Mouse (Mus musculus): Measurements from ENCODE around the gene Ccdc103. TPM values are rescaled to one million over a fixed set of nuclear protein-coding genes. Genes with fewer than 3 reads are reported as not detected.

The Ccdc103 gene
- polyA plus RNA-seq, 1 experiment from 2014 or later, result 1.9 TPM

- no peak overlapping the region for H3K27ac ChIP-seq (ENCODE audit: low read depth)
- H3K9me3 ChIP-seq (ENCODE audit: low read depth, low read length), result no peaks in the 10 kb centered on the region
- DNase-seq (no peak), ATAC-seq (ENCODE audit: insufficient read depth) (no peak)
- H3K9ac ChIP-seq, result no peak overlapping the region
- no peak overlapping the region for H3K4me2 ChIP-seq
- H3K36me3 ChIP-seq (ENCODE audit: insufficient read depth), result peaks cover 60% of the 10 kb centered on the region
- TF ChIP-seq CTCF (IDR thresholded peaks at IDR 0.05; ENCODE audit: low read depth), result no peak
- H3K4me3 ChIP-seq (ENCODE audit: low read depth, low read length), result no peak overlapping the region
- H3K27me3 ChIP-seq (ENCODE audit: insufficient read depth, low read length), result no peaks in the 10 kb centered on the region
- H3K4me1 ChIP-seq (ENCODE audit: insufficient read depth), result no peaks in the 10 kb centered on the region
- WGBS, result 85% methylated on average over 7 of the region's 7 CpGs
Observed at GRCm38 (mm10) chr11:102874801-102875334, 6.1 kb upstream of the Ccdc103 start.

GRCm38 (mm10) chr11:102879558-102879957 is 1.4 kb upstream of the Ccdc103 start:
- no peak for DNase-seq
- Histone ChIP-seq H3K27ac (ENCODE audit: low read depth) (no peak overlapping the region), H3K36me3 (ENCODE audit: insufficient read depth) (peaks cover 30% of the 10 kb centered on the region), H3K4me3 (ENCODE audit: low read depth, low read length) (no peak overlapping the region), H3K4me2 (peak overlapping the region; percentile 80), H3K4me1 (ENCODE audit: insufficient read depth) (no peaks in the 10 kb centered on the region), H3K9me3 (ENCODE audit: low read depth, low read length) (no peaks in the 10 kb centered on the region), H3K9ac (peak overlapping the region; percentile 82; the same call in 1 of the 2 replicates), H3K27me3 (ENCODE audit: insufficient read depth, low read length) (no peaks in the 10 kb centered on the region)
- WGBS, result 79% methylated on average over 2 of the region's 2 CpGs
- ATAC-seq (ENCODE audit: insufficient read depth), result no peak
- no peak for TF ChIP-seq CTCF (IDR thresholded peaks at IDR 0.05; ENCODE audit: low read depth)

GRCm38 (mm10) chr11:102881314-102882198 is 552 bp downstream of the Ccdc103 start:
- Histone ChIP-seq H3K27ac (ENCODE audit: low read depth) (peak overlapping the region; percentile 88; the same call in 1 of the 2 replicates), H3K4me3 (ENCODE audit: low read depth, low read length) (peak overlapping the region; percentile 74), H3K9me3 (ENCODE audit: low read depth, low read length) (no peaks in the 10 kb centered on the region), H3K9ac (peak overlapping the region; percentile 82), H3K27me3 (ENCODE audit: insufficient read depth, low read length) (no peaks in the 10 kb centered on the region), H3K36me3 (ENCODE audit: insufficient read depth) (peaks cover 10% of the 10 kb centered on the region), H3K4me1 (ENCODE audit: insufficient read depth) (no peaks in the 10 kb centered on the region), H3K4me2 (peak overlapping the region; percentile 80)
- TF ChIP-seq CTCF (IDR thresholded peaks at IDR 0.05; ENCODE audit: low read depth), result no peak
- DNase-seq (no peak), ATAC-seq (ENCODE audit: insufficient read depth) (peak; percentile 30; the same call in 1 of the 2 replicates)
- WGBS, result 11% methylated on average over 13 of the region's 13 CpGs

GRCm38 (mm10) chr11:102884616-102885219 is 3.7 kb downstream of the Ccdc103 start, which contains the start of gene Fam187a:
Fam187a (plus strand) TSS chr11:102885169.
- DNase-seq, result no peak
- TF ChIP-seq CTCF (IDR thresholded peaks at IDR 0.05; ENCODE audit: low read depth), result no peak
- WGBS, result 44% methylated on average over 10 of the region's 10 CpGs
- no peaks in the 10 kb centered on the region for H3K27me3 ChIP-seq (ENCODE audit: insufficient read depth, low read length)
- H3K27ac ChIP-seq (ENCODE audit: low read depth), result no peak within 1 kb of the TSS
- H3K9ac ChIP-seq, result no peak within 1 kb of the TSS
- no peaks in the 10 kb centered on the region for H3K36me3 ChIP-seq (ENCODE audit: insufficient read depth)
- H3K4me2 ChIP-seq, result no peak within 1 kb of the TSS
- no peaks in the 10 kb centered on the region for H3K4me1 ChIP-seq (ENCODE audit: insufficient read depth)
- ATAC-seq (ENCODE audit: insufficient read depth), result no peak
- no peaks in the 10 kb centered on the region for H3K9me3 ChIP-seq (ENCODE audit: low read depth, low read length)
- H3K4me3 ChIP-seq (ENCODE audit: low read depth, low read length), result no peak within 1 kb of the TSS

GRCm38 (mm10) chr11:102887433-102887832 is 6.4 kb downstream of the Ccdc103 start:
- WGBS, result 82% methylated on average over 5 of the region's 5 CpGs
- H3K27me3 ChIP-seq (ENCODE audit: insufficient read depth, low read length), result 0 out of 2 replicates have a peak, but pooled peaks cover 3% of the 10 kb centered on the region
- H3K4me2 ChIP-seq, result no peak overlapping the region
- no peak overlapping the region for H3K9ac ChIP-seq
- ATAC-seq (ENCODE audit: insufficient read depth) (no peak), DNase-seq (no peak)
- H3K27ac ChIP-seq (ENCODE audit: low read depth), result no peak overlapping the region
- no peak for TF ChIP-seq CTCF (IDR thresholded peaks at IDR 0.05; ENCODE audit: low read depth)
- H3K4me3 ChIP-seq (ENCODE audit: low read depth, low read length), result no peak overlapping the region
- no peaks in the 10 kb centered on the region for H3K4me1 ChIP-seq (ENCODE audit: insufficient read depth)
- no peaks in the 10 kb centered on the region for H3K9me3 ChIP-seq (ENCODE audit: low read depth, low read length)
- no peaks in the 10 kb centered on the region for H3K36me3 ChIP-seq (ENCODE audit: insufficient read depth)

GRCm38 (mm10) chr11:102888135-102888534 is 7.1 kb downstream of the Ccdc103 start:
- H3K27ac ChIP-seq (ENCODE audit: low read depth), result no peak overlapping the region
- DNase-seq, result no peak
- H3K9ac ChIP-seq, result no peak overlapping the region
- no peak overlapping the region for H3K4me3 ChIP-seq (ENCODE audit: low read depth, low read length)
- peaks cover 6% of the 10 kb centered on the region; the same call in 1 of the 2 replicates for H3K27me3 ChIP-seq (ENCODE audit: insufficient read depth, low read length)
- no peak for TF ChIP-seq CTCF (IDR thresholded peaks at IDR 0.05; ENCODE audit: low read depth)
- H3K4me2 ChIP-seq, result no peak overlapping the region
- no peaks in the 10 kb centered on the region for H3K9me3 ChIP-seq (ENCODE audit: low read depth, low read length)
- 63% methylated on average over 3 of the region's 3 CpGs for WGBS
- ATAC-seq (ENCODE audit: insufficient read depth), result no peak
- no peaks in the 10 kb centered on the region for H3K4me1 ChIP-seq (ENCODE audit: insufficient read depth)
- H3K36me3 ChIP-seq (ENCODE audit: insufficient read depth), result no peaks in the 10 kb centered on the region

GRCm38 (mm10) chr11:102890096-102890495 is 9.1 kb downstream of the Ccdc103 start:
- DNase-seq (no peak), ATAC-seq (ENCODE audit: insufficient read depth) (no peak)
- no peaks in the 10 kb centered on the region for H3K36me3 ChIP-seq (ENCODE audit: insufficient read depth)
- TF ChIP-seq CTCF (IDR thresholded peaks at IDR 0.05; ENCODE audit: low read depth), result no peak
- no peak overlapping the region for H3K4me3 ChIP-seq (ENCODE audit: low read depth, low read length)
- H3K4me2 ChIP-seq, result no peak overlapping the region
- no peaks in the 10 kb centered on the region for H3K9me3 ChIP-seq (ENCODE audit: low read depth, low read length)
- no peaks in the 10 kb centered on the region for H3K4me1 ChIP-seq (ENCODE audit: insufficient read depth)
- WGBS, result 66% methylated on average over 5 of the region's 5 CpGs
- no peak overlapping the region for H3K27ac ChIP-seq (ENCODE audit: low read depth)
- no peak overlapping the region for H3K9ac ChIP-seq
- H3K27me3 ChIP-seq (ENCODE audit: insufficient read depth, low read length), result peaks cover 20% of the 10 kb centered on the region

Data from lung, embryonic 14.5 days (tissue).